Mouse (Mus musculus): ENCODE results near the gene Map4. TPM values are rescaled to one million over a fixed set of nuclear protein-coding genes. Genes with fewer than 3 reads are reported as not detected.
A peak's percentile ranks its signal among the peaks of the same experiment; 100 is the strongest.

Gene Map4
- polyA plus RNA-seq, 1 experiment from 2014 or later = 90.6 TPM

DNA sequence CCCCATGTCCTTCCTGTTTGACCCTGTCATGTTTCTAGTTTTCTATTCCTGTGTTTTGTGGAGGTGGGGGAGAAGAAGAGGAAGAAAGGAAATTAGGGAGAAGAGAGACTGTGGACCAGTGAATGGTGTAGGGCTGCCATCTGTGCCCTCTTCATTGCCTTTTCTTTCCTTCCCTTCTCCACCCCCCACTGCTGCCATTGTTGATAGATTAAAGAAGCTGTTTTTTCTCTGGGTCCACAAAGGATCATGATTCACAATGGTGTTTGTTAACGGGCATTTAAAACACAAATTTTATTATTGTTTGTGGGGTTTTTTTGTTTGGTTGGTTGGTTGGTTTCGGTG, 122.8 kb downstream of the Map4 start:
- DNase-seq (ENCODE audit: low spot score) (no peak), ATAC-seq (peak; percentile 65)
- Histone ChIP-seq H3K4me2 (ENCODE audit: low read length) (peak overlapping the region; percentile 66), H3K9ac (ENCODE audit: low read length) (peak overlapping the region; percentile 80), H3K4me1 (ENCODE audit: control insufficient read depth, insufficient read depth, low read length) (peaks cover 36% of the 10 kb centered on the region), H3K36me3 (ENCODE audit: control insufficient read depth, insufficient read depth, low read length) (no peaks in the 10 kb centered on the region), H3K9me3 (replicated peaks; ENCODE audit: control insufficient read depth, low read length) (no peaks in the 10 kb centered on the region), H3K27ac (ENCODE audit: low read depth, low read length) (peak overlapping the region; percentile 78), H3K27me3 (replicated peaks; ENCODE audit: control insufficient read depth, insufficient read depth, low read length) (no peaks in the 10 kb centered on the region), H3K4me3 (ENCODE audit: low read depth, low read length) (peak overlapping the region; percentile 41)
- 4% methylated on average over 2 of the region's 2 CpGs for WGBS

DNA sequence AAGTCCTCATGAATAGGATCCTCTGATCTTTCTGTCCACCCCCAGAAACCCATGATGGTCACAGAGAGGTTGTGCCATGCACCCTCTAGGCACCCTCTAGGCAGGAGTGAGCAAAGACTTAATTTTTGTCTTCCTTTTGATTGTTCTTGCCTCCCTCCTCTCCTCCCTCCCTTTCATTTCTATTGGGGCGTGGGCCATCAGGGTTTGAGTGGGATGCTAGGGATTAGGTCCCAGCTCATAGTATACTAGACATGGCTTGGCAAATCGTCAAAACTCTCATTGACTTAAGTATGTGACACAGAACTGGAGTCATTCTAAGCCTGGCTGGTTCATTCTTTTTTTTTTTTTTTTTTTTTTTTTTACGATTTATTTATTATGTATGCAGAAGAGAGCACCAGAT, 123.5 kb downstream of the Map4 start:
- DNase-seq (ENCODE audit: low spot score) = peak; percentile 62
- H3K27me3 ChIP-seq (replicated peaks; ENCODE audit: control insufficient read depth, insufficient read depth, low read length) = no peaks in the 10 kb centered on the region
- peak overlapping the region; percentile 66 for H3K4me2 ChIP-seq (ENCODE audit: low read length)
- H3K36me3 ChIP-seq (ENCODE audit: control insufficient read depth, insufficient read depth, low read length) = no peaks in the 10 kb centered on the region
- ATAC-seq = no peak
- H3K4me1 ChIP-seq (ENCODE audit: control insufficient read depth, insufficient read depth, low read length) = peaks cover 36% of the 10 kb centered on the region
- peak overlapping the region; percentile 78 for H3K27ac ChIP-seq (ENCODE audit: low read depth, low read length)
- H3K4me3 ChIP-seq (ENCODE audit: low read depth, low read length) = peak overlapping the region; percentile 41
- 30% methylated on average over 3 of the region's 3 CpGs for WGBS
- H3K9me3 ChIP-seq (replicated peaks; ENCODE audit: control insufficient read depth, low read length) = no peaks in the 10 kb centered on the region
- H3K9ac ChIP-seq (ENCODE audit: low read length) = peak overlapping the region; percentile 80; the same call in 1 of the 2 replicates

DNA sequence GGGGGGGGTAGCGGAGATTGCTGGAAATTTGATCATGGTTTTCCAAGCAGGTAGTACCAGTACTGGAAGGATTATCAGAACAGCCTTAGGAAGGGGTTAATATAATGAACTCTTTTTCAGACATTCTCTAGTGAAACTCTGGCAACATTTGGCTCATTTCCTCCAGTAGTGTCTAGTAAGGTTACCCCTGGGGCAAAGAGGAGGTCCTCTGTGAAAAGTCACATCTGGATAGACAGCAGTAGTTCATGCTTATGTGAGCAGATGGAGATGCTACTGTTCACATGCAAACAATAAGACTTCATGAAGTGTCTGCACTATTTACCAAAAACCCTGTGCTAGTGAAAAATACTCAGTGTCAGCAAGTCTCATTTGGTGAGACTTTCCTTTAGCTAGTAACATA, 125.9 kb downstream of the Map4 start:
- no peaks in the 10 kb centered on the region for H3K9me3 ChIP-seq (replicated peaks; ENCODE audit: control insufficient read depth, low read length)
- H3K27me3 ChIP-seq (replicated peaks; ENCODE audit: control insufficient read depth, insufficient read depth, low read length) = no peaks in the 10 kb centered on the region
- no peak overlapping the region for H3K9ac ChIP-seq (ENCODE audit: low read length)
- H3K27ac ChIP-seq (ENCODE audit: low read depth, low read length) = no peak overlapping the region
- DNase-seq (ENCODE audit: low spot score) (no peak), ATAC-seq (no peak)
- H3K4me2 ChIP-seq (ENCODE audit: low read length) = no peak overlapping the region
- peaks cover 24% of the 10 kb centered on the region for H3K4me1 ChIP-seq (ENCODE audit: control insufficient read depth, insufficient read depth, low read length)
- no peaks in the 10 kb centered on the region for H3K36me3 ChIP-seq (ENCODE audit: control insufficient read depth, insufficient read depth, low read length)
- 91% methylated on average over 1 of the region's 1 CpGs for WGBS
- no peak overlapping the region for H3K4me3 ChIP-seq (ENCODE audit: low read depth, low read length)

DNA sequence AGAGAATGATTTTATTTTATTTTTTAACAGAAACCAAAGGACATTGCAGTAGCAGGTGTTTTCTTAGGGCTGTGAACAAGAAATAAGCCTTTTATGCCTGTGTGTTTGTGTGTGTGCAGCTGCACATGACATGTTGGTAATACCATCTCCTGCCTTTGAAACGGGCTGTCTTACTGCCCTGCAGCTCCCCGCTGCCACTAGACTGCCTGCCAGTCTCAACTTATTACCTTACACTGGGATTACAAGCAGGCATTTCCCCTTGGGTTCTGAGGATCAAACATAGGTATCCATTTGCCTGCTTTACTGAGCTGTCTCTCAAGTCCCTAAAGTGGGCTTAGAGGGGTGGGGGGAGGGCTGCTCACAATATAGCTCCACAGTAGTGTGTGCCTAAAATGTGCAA, 129.5 kb downstream of the Map4 start:
- ATAC-seq = no peak
- Histone ChIP-seq H3K27me3 (replicated peaks; ENCODE audit: control insufficient read depth, insufficient read depth, low read length) (no peaks in the 10 kb centered on the region), H3K4me3 (ENCODE audit: low read depth, low read length) (no peak overlapping the region), H3K36me3 (ENCODE audit: control insufficient read depth, insufficient read depth, low read length) (peaks cover 17% of the 10 kb centered on the region), H3K9me3 (replicated peaks; ENCODE audit: control insufficient read depth, low read length) (no peaks in the 10 kb centered on the region), H3K27ac (ENCODE audit: low read depth, low read length) (no peak overlapping the region), H3K9ac (ENCODE audit: low read length) (no peak overlapping the region), H3K4me2 (ENCODE audit: low read length) (no peak overlapping the region), H3K4me1 (ENCODE audit: control insufficient read depth, insufficient read depth, low read length) (0 out of 2 replicates have a peak, but pooled peaks cover 2% of the 10 kb centered on the region)
- 52% methylated on average over 2 of the region's 2 CpGs for WGBS
- no peak for DNase-seq (ENCODE audit: low spot score)

DNA sequence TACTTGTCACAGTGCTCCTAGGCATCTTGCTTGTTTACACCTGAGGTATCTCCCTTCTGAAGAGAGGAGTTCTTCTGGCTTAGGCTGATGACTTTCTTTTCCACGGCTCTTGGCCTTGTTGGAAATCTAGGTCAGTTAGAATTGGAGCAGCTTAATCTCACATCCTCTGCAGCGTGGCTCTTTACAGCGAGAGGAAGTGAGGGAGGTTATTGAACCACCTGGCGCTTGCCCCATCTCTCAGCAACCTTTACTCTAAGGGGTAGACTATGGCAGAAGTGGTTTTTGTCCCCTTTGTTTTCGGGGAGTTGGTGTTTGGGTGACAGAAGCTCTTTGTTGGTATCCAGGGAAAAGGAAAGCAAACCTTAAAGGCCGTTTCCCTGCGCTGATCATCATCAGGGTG, 131.1 kb downstream of the Map4 start:
- no peaks in the 10 kb centered on the region for H3K27me3 ChIP-seq (replicated peaks; ENCODE audit: control insufficient read depth, insufficient read depth, low read length)
- peaks cover 31% of the 10 kb centered on the region for H3K36me3 ChIP-seq (ENCODE audit: control insufficient read depth, insufficient read depth, low read length)
- no peak for ATAC-seq
- no peak overlapping the region for H3K27ac ChIP-seq (ENCODE audit: low read depth, low read length)
- H3K4me2 ChIP-seq (ENCODE audit: low read length) = no peak overlapping the region
- no peaks in the 10 kb centered on the region for H3K4me1 ChIP-seq (ENCODE audit: control insufficient read depth, insufficient read depth, low read length)
- H3K4me3 ChIP-seq (ENCODE audit: low read depth, low read length) = no peak overlapping the region
- 82% methylated on average over 7 of the region's 7 CpGs for WGBS
- H3K9me3 ChIP-seq (replicated peaks; ENCODE audit: control insufficient read depth, low read length) = no peaks in the 10 kb centered on the region
- H3K9ac ChIP-seq (ENCODE audit: low read length) = no peak overlapping the region
- DNase-seq (ENCODE audit: low spot score) = no peak

DNA sequence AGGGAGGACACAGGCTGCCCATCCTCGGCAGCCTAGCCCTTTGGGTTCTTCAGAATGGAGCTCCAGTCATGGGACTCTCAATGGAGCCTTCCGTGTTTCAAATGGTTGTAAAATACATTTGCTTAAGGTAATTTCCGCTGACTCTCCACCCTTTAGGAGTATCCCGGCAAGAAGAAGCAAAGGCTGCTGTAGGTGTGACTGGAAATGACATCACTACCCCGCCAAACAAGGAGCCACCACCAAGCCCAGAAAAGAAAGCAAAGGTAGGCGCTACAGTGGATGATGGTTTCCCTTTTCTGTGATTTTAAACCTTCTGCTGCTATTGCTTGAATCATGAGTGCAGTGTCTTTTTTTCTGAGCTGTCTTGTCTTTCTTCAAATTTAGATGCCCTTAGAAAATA, 131.6 kb downstream of the Map4 start:
- no peaks in the 10 kb centered on the region for H3K9me3 ChIP-seq (replicated peaks; ENCODE audit: control insufficient read depth, low read length)
- WGBS = 92% methylated on average over 6 of the region's 6 CpGs
- no peaks in the 10 kb centered on the region for H3K4me1 ChIP-seq (ENCODE audit: control insufficient read depth, insufficient read depth, low read length)
- no peak for DNase-seq (ENCODE audit: low spot score)
- peaks cover 36% of the 10 kb centered on the region for H3K36me3 ChIP-seq (ENCODE audit: control insufficient read depth, insufficient read depth, low read length)
- no peak overlapping the region for H3K9ac ChIP-seq (ENCODE audit: low read length)
- ATAC-seq = no peak
- no peaks in the 10 kb centered on the region for H3K27me3 ChIP-seq (replicated peaks; ENCODE audit: control insufficient read depth, insufficient read depth, low read length)
- no peak overlapping the region for H3K27ac ChIP-seq (ENCODE audit: low read depth, low read length)
- H3K4me3 ChIP-seq (ENCODE audit: low read depth, low read length) = no peak overlapping the region
- no peak overlapping the region for H3K4me2 ChIP-seq (ENCODE audit: low read length)

DNA sequence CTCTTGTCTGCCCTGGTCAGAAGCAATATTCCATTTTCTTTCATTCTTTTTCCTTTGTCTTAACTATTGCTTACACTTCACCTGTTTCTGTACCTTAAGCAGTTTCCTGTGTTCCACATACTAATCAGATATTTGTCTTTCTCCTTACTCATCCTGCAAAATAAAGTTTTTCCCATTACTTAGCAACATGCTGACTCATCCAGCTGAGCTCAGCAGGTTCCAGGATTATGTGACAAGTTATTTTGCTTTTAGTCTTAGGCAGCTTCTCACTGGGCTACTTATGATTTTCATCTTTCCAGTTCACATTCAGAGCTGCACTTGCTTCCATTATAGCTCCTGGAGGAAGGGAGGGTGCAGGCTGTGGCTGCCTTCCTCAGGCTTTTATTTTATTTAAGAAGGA, 133.4 kb downstream of the Map4 start:
- peaks cover 53% of the 10 kb centered on the region for H3K36me3 ChIP-seq (ENCODE audit: control insufficient read depth, insufficient read depth, low read length)
- no peak for DNase-seq (ENCODE audit: low spot score)

DNA sequence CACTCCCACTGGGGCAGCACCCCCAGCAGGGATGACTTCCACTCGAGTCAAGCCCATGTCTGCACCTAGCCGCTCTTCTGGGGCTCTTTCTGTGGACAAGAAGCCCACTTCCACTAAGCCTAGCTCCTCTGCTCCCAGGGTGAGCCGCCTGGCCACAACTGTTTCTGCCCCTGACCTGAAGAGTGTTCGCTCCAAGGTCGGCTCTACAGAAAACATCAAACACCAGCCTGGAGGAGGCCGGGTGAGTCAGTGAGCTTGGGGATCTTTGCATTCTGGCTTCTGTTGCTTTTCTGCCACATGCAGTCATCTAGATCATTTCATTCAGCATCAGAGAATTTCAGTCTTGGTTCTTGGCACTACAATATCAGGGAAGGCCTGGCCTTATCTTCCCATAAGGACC, 137.5 kb downstream of the Map4 start:
- no peak overlapping the region for H3K27ac ChIP-seq (ENCODE audit: low read depth, low read length)
- peaks cover 3% of the 10 kb centered on the region; the same call in 1 of the 2 replicates for H3K4me1 ChIP-seq (ENCODE audit: control insufficient read depth, insufficient read depth, low read length)
- H3K9ac ChIP-seq (ENCODE audit: low read length) = no peak overlapping the region
- no peak overlapping the region for H3K4me2 ChIP-seq (ENCODE audit: low read length)
- WGBS = 93% methylated on average over 6 of the region's 6 CpGs
- DNase-seq (ENCODE audit: low spot score) (no peak), ATAC-seq (no peak)
- no peaks in the 10 kb centered on the region for H3K27me3 ChIP-seq (replicated peaks; ENCODE audit: control insufficient read depth, insufficient read depth, low read length)
- H3K4me3 ChIP-seq (ENCODE audit: low read depth, low read length) = no peak overlapping the region
- no peaks in the 10 kb centered on the region for H3K9me3 ChIP-seq (replicated peaks; ENCODE audit: control insufficient read depth, low read length)
- H3K36me3 ChIP-seq (ENCODE audit: control insufficient read depth, insufficient read depth, low read length) = peaks cover 77% of the 10 kb centered on the region

More for the DNA sequence above, 133.4 kb downstream of the Map4 start:
- Histone ChIP-seq H3K27me3 (replicated peaks; ENCODE audit: control insufficient read depth, insufficient read depth, low read length) (no peaks in the 10 kb centered on the region), H3K9me3 (replicated peaks; ENCODE audit: control insufficient read depth, low read length) (no peaks in the 10 kb centered on the region), H3K27ac (ENCODE audit: low read depth, low read length) (no peak overlapping the region), H3K4me1 (ENCODE audit: control insufficient read depth, insufficient read depth, low read length) (no peaks in the 10 kb centered on the region), H3K4me3 (ENCODE audit: low read depth, low read length) (no peak overlapping the region), H3K4me2 (ENCODE audit: low read length) (no peak overlapping the region), H3K9ac (ENCODE audit: low read length) (no peak overlapping the region)
- no peak for ATAC-seq

DNA sequence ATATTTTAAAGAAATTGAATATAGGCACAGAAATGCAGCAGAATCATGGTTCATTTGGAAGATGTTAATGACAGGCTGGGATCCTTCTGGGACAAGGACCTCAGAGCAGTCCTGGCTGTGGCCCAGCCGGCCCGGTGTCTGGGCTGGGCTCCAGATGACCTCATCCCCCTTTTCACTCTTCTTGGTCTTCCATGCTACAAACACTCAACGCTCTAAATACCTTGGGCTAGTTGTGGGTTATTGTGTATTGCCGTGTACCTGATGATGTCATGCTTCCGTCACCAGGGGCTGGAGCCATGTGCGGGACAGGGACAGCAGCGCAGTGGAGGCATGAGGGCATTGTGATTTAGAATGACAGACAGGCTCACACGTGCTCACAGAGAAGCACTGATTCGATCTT, 139.1 kb downstream of the Map4 start:
- Histone ChIP-seq H3K4me3 (ENCODE audit: low read depth, low read length) (no peak overlapping the region), H3K9me3 (replicated peaks; ENCODE audit: control insufficient read depth, low read length) (no peaks in the 10 kb centered on the region), H3K27me3 (replicated peaks; ENCODE audit: control insufficient read depth, insufficient read depth, low read length) (no peaks in the 10 kb centered on the region), H3K27ac (ENCODE audit: low read depth, low read length) (no peak overlapping the region), H3K4me1 (ENCODE audit: control insufficient read depth, insufficient read depth, low read length) (peaks cover 3% of the 10 kb centered on the region; the same call in 1 of the 2 replicates), H3K4me2 (ENCODE audit: low read length) (no peak overlapping the region), H3K9ac (ENCODE audit: low read length) (no peak overlapping the region), H3K36me3 (ENCODE audit: control insufficient read depth, insufficient read depth, low read length) (peaks cover 83% of the 10 kb centered on the region)
- WGBS = 41% methylated on average over 9 of the region's 9 CpGs
- ATAC-seq (peak; percentile 77), DNase-seq (ENCODE audit: low spot score) (peak; percentile 62)
